27 mouse cellular contexts compared by ENCODE assay signal in the genomic region with DNA sequence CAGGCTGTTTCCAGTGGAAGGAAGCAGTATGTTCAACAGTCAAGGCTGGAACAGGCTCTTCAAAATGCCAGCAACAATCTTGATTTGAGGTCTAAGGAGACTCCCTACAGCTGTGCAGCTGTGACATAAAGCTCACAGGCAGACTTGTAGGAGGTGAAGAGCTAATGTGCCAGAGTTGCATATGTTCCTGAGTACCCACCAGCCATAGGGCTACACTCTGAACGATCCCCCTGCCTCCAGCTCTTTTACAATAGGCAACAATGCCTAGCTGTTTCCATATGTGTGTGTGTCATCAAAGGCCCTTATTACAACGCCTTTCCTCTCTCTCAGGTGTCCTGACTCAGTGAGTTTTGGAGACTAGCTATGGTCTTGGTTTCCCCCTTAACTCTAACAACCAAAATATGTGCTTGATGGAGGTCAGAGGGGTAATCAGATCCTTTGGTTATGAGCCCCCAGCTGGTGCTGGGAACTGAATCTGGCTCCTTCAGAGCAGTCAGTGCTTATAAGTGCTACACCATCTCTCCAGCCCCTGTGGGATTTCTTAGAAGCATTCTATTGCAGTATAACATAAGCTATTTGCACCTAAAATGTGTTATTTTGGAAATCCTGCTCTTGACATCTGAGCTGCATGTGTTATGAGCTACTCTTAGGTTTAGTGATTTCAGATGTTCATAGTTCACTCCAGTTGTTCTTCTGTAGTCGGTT. TPM values are rescaled to one million over a fixed set of nuclear protein-coding genes. Genes with fewer than 3 reads are reported as not detected.
DNase-seq lines count a peak whose midpoint lies in the region; ATAC-seq and TF ChIP-seq lines count a peak whose summit lies in the region.
"Had no signal": no experiment of that assay in that cellular context is flagged by ENCODE, and none has a peak within 500 bp of the region (broad histone marks: within the 10 kb centered on the region; RNA-seq: fewer than 3 reads in every experiment).

No protein-coding gene starts in this region.

- H3K27me3 ChIP-seq in embryonic facial prominence, embryonic 12.5 days = no peaks in the 10 kb centered on the region
- no peaks in the 10 kb centered on the region for H3K27me3 ChIP-seq in embryonic facial prominence, embryonic 10.5 days (replicated peaks; ENCODE audit: low read depth, poor library complexity, severe bottlenecking)
- H3K27me3 ChIP-seq in embryonic facial prominence, embryonic 13.5 days = no peaks in the 10 kb centered on the region
- H3K27me3 ChIP-seq in embryonic facial prominence, embryonic 15.5 days = no peaks in the 10 kb centered on the region
- H3K27me3 ChIP-seq in limb, embryonic 14.5 days (ENCODE audit: control insufficient read depth, insufficient read depth, low read length) = no peaks in the 10 kb centered on the region
- H3K27me3 ChIP-seq in midbrain, embryonic 13.5 days = no peaks in the 10 kb centered on the region
- H3K27me3 ChIP-seq in kidney, embryonic 14.5 days (ENCODE audit: control insufficient read depth, insufficient read depth, low read length) = no peaks in the 10 kb centered on the region
- H3K27me3 ChIP-seq in midbrain, postnatal 0 days (ENCODE audit: insufficient read depth, low read length) = no peaks in the 10 kb centered on the region
- H3K27me3 ChIP-seq: CH12.LX; forebrain, embryonic 12.5 days; Patski had no signal

- TF ChIP-seq CTCF in midbrain, postnatal 0 days (IDR thresholded peaks at IDR 0.05) = no peak

- no peak overlapping the region for H3K9ac ChIP-seq in embryonic facial prominence, embryonic 12.5 days
- no peak overlapping the region for H3K9ac ChIP-seq in embryonic facial prominence, embryonic 13.5 days
- no peak overlapping the region for H3K9ac ChIP-seq in embryonic facial prominence, embryonic 15.5 days
- H3K9ac ChIP-seq in limb, embryonic 14.5 days (ENCODE audit: low read depth, low read length, severe bottlenecking) = no peak overlapping the region
- H3K9ac ChIP-seq in midbrain, embryonic 13.5 days (replicated peaks) = no peak overlapping the region
- no peak overlapping the region for H3K9ac ChIP-seq in kidney, embryonic 14.5 days (ENCODE audit: low read depth, low read length)
- H3K9ac ChIP-seq in midbrain, postnatal 0 days (replicated peaks; ENCODE audit: low read length, poor library complexity, severe bottlenecking) = no peak overlapping the region
- H3K9ac ChIP-seq: forebrain, embryonic 12.5 days had no signal

- H3K27ac ChIP-seq in embryonic facial prominence, embryonic 12.5 days = peak overlapping the region; percentile 23; the same call in 1 of the 2 replicates
- H3K27ac ChIP-seq in embryonic facial prominence, embryonic 10.5 days (replicated peaks) = no peak overlapping the region
- peak overlapping the region; percentile 61 for H3K27ac ChIP-seq in embryonic facial prominence, embryonic 13.5 days
- H3K27ac ChIP-seq in embryonic facial prominence, embryonic 15.5 days (replicated peaks) = peak overlapping the region; percentile 44
- no peak overlapping the region; the same call in 1 of the 2 replicates for H3K27ac ChIP-seq in limb, embryonic 14.5 days (replicated peaks; ENCODE audit: low read depth, low read length)
- H3K27ac ChIP-seq in midbrain, embryonic 13.5 days = no peak overlapping the region
- H3K27ac ChIP-seq in kidney, embryonic 14.5 days (ENCODE audit: low read depth, low read length) = no peak overlapping the region
- no peak overlapping the region for H3K27ac ChIP-seq in midbrain, postnatal 0 days (ENCODE audit: low read depth, low read length)
- H3K27ac ChIP-seq: forebrain, embryonic 10.5 days; forebrain, embryonic 12.5 days had no signal

- no peak for DNase-seq in embryonic facial prominence, embryonic 10.5 days (ENCODE audit: low spot score)
- peak; percentile 38 for DNase-seq in limb, embryonic 14.5 days (ENCODE audit: low spot score)
- DNase-seq in midbrain, postnatal 0 days (ENCODE audit: low spot score) = no peak
- DNase-seq: adrenal gland, adult 8-10 months; adrenal gland, postnatal 14 days; adrenal gland, postnatal 36 days; B cell, adult 2 months; cerebellum, adult 11-12 months; cerebellum, adult 2 months; cerebellum, adult 9-10 months; cerebellum, postnatal 10 days; cerebellum, postnatal 25 days had no signal

- H3K36me3 ChIP-seq in embryonic facial prominence, embryonic 12.5 days = peaks cover 5% of the 10 kb centered on the region; the same call in 1 of the 2 replicates
- peaks cover 27% of the 10 kb centered on the region for H3K36me3 ChIP-seq in embryonic facial prominence, embryonic 10.5 days (replicated peaks)
- H3K36me3 ChIP-seq in embryonic facial prominence, embryonic 13.5 days = peaks cover 6% of the 10 kb centered on the region; the same call in 1 of the 2 replicates
- no peaks in the 10 kb centered on the region; the same call in 1 of the 2 replicates for H3K36me3 ChIP-seq in embryonic facial prominence, embryonic 15.5 days
- peaks cover 2% of the 10 kb centered on the region for H3K36me3 ChIP-seq in limb, embryonic 14.5 days (ENCODE audit: control insufficient read depth, insufficient read depth, low read length)
- H3K36me3 ChIP-seq in midbrain, embryonic 13.5 days = peaks cover 13% of the 10 kb centered on the region; the same call in 1 of the 2 replicates
- peaks cover 3% of the 10 kb centered on the region; the same call in 1 of the 2 replicates for H3K36me3 ChIP-seq in kidney, embryonic 14.5 days (ENCODE audit: control insufficient read depth, insufficient read depth, low read length)
- H3K36me3 ChIP-seq in midbrain, postnatal 0 days (ENCODE audit: insufficient read depth, low read length) = no peaks in the 10 kb centered on the region

- 54% methylated on average over 3 of the region's 3 CpGs for WGBS in embryonic facial prominence, embryonic 12.5 days
- 82% methylated on average over 3 of the region's 3 CpGs for WGBS in embryonic facial prominence, embryonic 10.5 days
- 43% methylated on average over 3 of the region's 3 CpGs for WGBS in embryonic facial prominence, embryonic 13.5 days
- 46% methylated on average over 3 of the region's 3 CpGs for whole genome bisulfite sequencing in embryonic facial prominence, embryonic 15.5 days
- 34% methylated on average over 3 of the region's 3 CpGs for WGBS in limb, embryonic 14.5 days
- 91% methylated on average over 3 of the region's 3 CpGs for WGBS in midbrain, embryonic 13.5 days
- 84% methylated on average over 3 of the region's 3 CpGs for WGBS in kidney, embryonic 14.5 days
- 88% methylated on average over 3 of the region's 3 CpGs for WGBS in midbrain, postnatal 0 days

- no peak for TF ChIP-seq POLR2A in limb, embryonic 14.5 days (IDR thresholded peaks at IDR 0.05; ENCODE audit: borderline replicate concordance, extremely low read depth, insufficient read depth, insufficient read length)

- H3K4me3 ChIP-seq in embryonic facial prominence, embryonic 12.5 days = no peak overlapping the region
- no peak overlapping the region for H3K4me3 ChIP-seq in embryonic facial prominence, embryonic 10.5 days
- H3K4me3 ChIP-seq in embryonic facial prominence, embryonic 13.5 days = no peak overlapping the region
- H3K4me3 ChIP-seq in embryonic facial prominence, embryonic 15.5 days (replicated peaks) = no peak overlapping the region
- no peak overlapping the region for H3K4me3 ChIP-seq in limb, embryonic 14.5 days (replicated peaks; ENCODE audit: low read length)
- no peak overlapping the region for H3K4me3 ChIP-seq in midbrain, embryonic 13.5 days (replicated peaks)
- H3K4me3 ChIP-seq in kidney, embryonic 14.5 days (ENCODE audit: low read length) = no peak overlapping the region
- H3K4me3 ChIP-seq in midbrain, postnatal 0 days (ENCODE audit: low read depth, low read length) = no peak overlapping the region
- H3K4me3 ChIP-seq: erythroblast, embryonic 14.5 days; forebrain, embryonic 10.5 days; forebrain, embryonic 12.5 days had no signal

- no peaks in the 10 kb centered on the region for H3K9me3 ChIP-seq in embryonic facial prominence, embryonic 12.5 days
- no peaks in the 10 kb centered on the region for H3K9me3 ChIP-seq in embryonic facial prominence, embryonic 10.5 days
- no peaks in the 10 kb centered on the region for H3K9me3 ChIP-seq in embryonic facial prominence, embryonic 13.5 days
- no peaks in the 10 kb centered on the region for H3K9me3 ChIP-seq in embryonic facial prominence, embryonic 15.5 days (replicated peaks)
- H3K9me3 ChIP-seq in limb, embryonic 14.5 days (ENCODE audit: control insufficient read depth, low read length) = no peaks in the 10 kb centered on the region
- no peaks in the 10 kb centered on the region for H3K9me3 ChIP-seq in midbrain, embryonic 13.5 days
- H3K9me3 ChIP-seq in kidney, embryonic 14.5 days (ENCODE audit: control insufficient read depth, low read length) = no peaks in the 10 kb centered on the region
- H3K9me3 ChIP-seq in midbrain, postnatal 0 days (ENCODE audit: low read length) = no peaks in the 10 kb centered on the region
- H3K9me3 ChIP-seq: forebrain, embryonic 10.5 days; forebrain, embryonic 12.5 days; G1E had no signal

- ATAC-seq in embryonic facial prominence, embryonic 12.5 days (ENCODE audit: insufficient number of reproducible peaks, insufficient read depth, low FRiP score, low TSS enrichment) = no peak
- ATAC-seq in embryonic facial prominence, embryonic 13.5 days (ENCODE audit: insufficient number of reproducible peaks, insufficient read depth, low FRiP score, low TSS enrichment, low read depth) = no peak
- ATAC-seq in embryonic facial prominence, embryonic 15.5 days (ENCODE audit: insufficient number of reproducible peaks, low FRiP score, low TSS enrichment, low read depth) = no peak
- peak; percentile 65 for ATAC-seq in limb, embryonic 14.5 days (ENCODE audit: low FRiP score, low read depth)
- no peak for ATAC-seq in midbrain, embryonic 13.5 days
- ATAC-seq in kidney, embryonic 14.5 days (ENCODE audit: low FRiP score, low TSS enrichment) = no peak
- ATAC-seq in midbrain, postnatal 0 days (ENCODE audit: low FRiP score) = no peak
- ATAC-seq: activated CD4-positive, CD25-positive, alpha-beta regulatory T cell, adult 4 months; CD4-positive, CD25-positive, alpha-beta regulatory T cell, adult 4 months; forebrain, embryonic 14.5 days; forebrain, embryonic 16.5 days; Patski had no signal

- no peak overlapping the region for H3K4me2 ChIP-seq in embryonic facial prominence, embryonic 12.5 days (replicated peaks)
- H3K4me2 ChIP-seq in embryonic facial prominence, embryonic 13.5 days = peak overlapping the region; percentile 0; the same call in 1 of the 2 replicates
- H3K4me2 ChIP-seq in embryonic facial prominence, embryonic 15.5 days (replicated peaks) = no peak overlapping the region
- no peak overlapping the region for H3K4me2 ChIP-seq in limb, embryonic 14.5 days (replicated peaks; ENCODE audit: low read depth, low read length, severe bottlenecking)
- H3K4me2 ChIP-seq in midbrain, embryonic 13.5 days (replicated peaks) = no peak overlapping the region
- H3K4me2 ChIP-seq in kidney, embryonic 14.5 days (replicated peaks; ENCODE audit: low read depth, low read length) = no peak overlapping the region
- no peak overlapping the region for H3K4me2 ChIP-seq in midbrain, postnatal 0 days (ENCODE audit: low read depth, low read length, poor library complexity, severe bottlenecking)
- H3K4me2 ChIP-seq: forebrain, embryonic 12.5 days had no signal

- peaks cover 15% of the 10 kb centered on the region for H3K4me1 ChIP-seq in embryonic facial prominence, embryonic 12.5 days
- no peaks in the 10 kb centered on the region for H3K4me1 ChIP-seq in embryonic facial prominence, embryonic 10.5 days
- H3K4me1 ChIP-seq in embryonic facial prominence, embryonic 13.5 days = peaks cover 22% of the 10 kb centered on the region
- peaks cover 34% of the 10 kb centered on the region for H3K4me1 ChIP-seq in embryonic facial prominence, embryonic 15.5 days
- peaks cover 5% of the 10 kb centered on the region; the same call in 1 of the 2 replicates for H3K4me1 ChIP-seq in limb, embryonic 14.5 days (ENCODE audit: control insufficient read depth, insufficient read depth, low read length)
- H3K4me1 ChIP-seq in midbrain, embryonic 13.5 days (replicated peaks) = no peaks in the 10 kb centered on the region
- H3K4me1 ChIP-seq in kidney, embryonic 14.5 days (ENCODE audit: control insufficient read depth, insufficient read depth, low read length) = no peaks in the 10 kb centered on the region
- no peaks in the 10 kb centered on the region for H3K4me1 ChIP-seq in midbrain, postnatal 0 days (ENCODE audit: insufficient read depth, low read length)
- H3K4me1 ChIP-seq: forebrain, embryonic 10.5 days; forebrain, embryonic 12.5 days had no signal

RNA-seq across cellular contexts. Expression of a gene that starts 7.4 kb away (rescaled TPM):
- polyA plus RNA-seq in embryonic facial prominence, embryonic 12.5 days (2016; fragmentation: Nextera tagmentation; extraction: Ambion mirVana) = 10.3 and 10.9 TPM in 2 replicates
- 12.1 and 12.8 TPM in 2 replicates for polyA plus RNA-seq in embryonic facial prominence, embryonic 10.5 days (2016; fragmentation: Nextera tagmentation; extraction: Ambion mirVana)
- polyA plus RNA-seq in embryonic facial prominence, embryonic 13.5 days (2015; fragmentation: Nextera tagmentation; extraction: Ambion mirVana) = 9.0 and 9.3 TPM in 2 replicates
- polyA plus RNA-seq in embryonic facial prominence, embryonic 15.5 days (2015; fragmentation: Nextera tagmentation; extraction: Ambion mirVana) = 7.8 and 8.1 TPM in 2 replicates
- 11.5 and 13.4 TPM in 2 replicates for polyA plus RNA-seq in limb, embryonic 14.5 days (2012; rRNA removed)
- 7.9 and 9.5 TPM in 2 replicates for polyA plus RNA-seq in limb, embryonic 14.5 days (2014; fragmentation: Nextera tagmentation; extraction: Ambion mirVana)
- polyA plus RNA-seq in midbrain, embryonic 13.5 days (2015; fragmentation: Nextera tagmentation; extraction: Ambion mirVana) = 9.5 and 10.0 TPM in 2 replicates
- 8.0 and 10.7 TPM in 2 replicates for polyA plus RNA-seq in kidney, embryonic 14.5 days (2014; fragmentation: Nextera tagmentation; extraction: Ambion mirVana)
- 4.9 and 7.8 TPM in 2 replicates for total RNA-seq in midbrain, postnatal 0 days (2014; rRNA removed)
- polyA plus RNA-seq in midbrain, postnatal 0 days (2015; fragmentation: Nextera tagmentation; extraction: Ambion mirVana) = 3.3 and 3.9 TPM in 2 replicates

RNA-seq across cellular contexts. Expression of a gene that starts 58.1 kb away (rescaled TPM):
- 402 and 410 TPM in 2 replicates for polyA plus RNA-seq in embryonic facial prominence, embryonic 12.5 days (2016; fragmentation: Nextera tagmentation; extraction: Ambion mirVana)
- 539 and 546 TPM in 2 replicates for polyA plus RNA-seq in embryonic facial prominence, embryonic 10.5 days (2016; fragmentation: Nextera tagmentation; extraction: Ambion mirVana)
- polyA plus RNA-seq in embryonic facial prominence, embryonic 13.5 days (2015; fragmentation: Nextera tagmentation; extraction: Ambion mirVana) = 319 and 403 TPM in 2 replicates
- polyA plus RNA-seq in embryonic facial prominence, embryonic 15.5 days (2015; fragmentation: Nextera tagmentation; extraction: Ambion mirVana) = 271 and 277 TPM in 2 replicates
- polyA plus RNA-seq in limb, embryonic 14.5 days (2012; rRNA removed) = 115 and 198 TPM in 2 replicates
- 349 and 377 TPM in 2 replicates for polyA plus RNA-seq in limb, embryonic 14.5 days (2014; fragmentation: Nextera tagmentation; extraction: Ambion mirVana)
- 352 and 366 TPM in 2 replicates for polyA plus RNA-seq in midbrain, embryonic 13.5 days (2015; fragmentation: Nextera tagmentation; extraction: Ambion mirVana)
- 526 and 667 TPM in 2 replicates for polyA plus RNA-seq in kidney, embryonic 14.5 days (2014; fragmentation: Nextera tagmentation; extraction: Ambion mirVana)
- 209 and 293 TPM in 2 replicates for total RNA-seq in midbrain, postnatal 0 days (2014; rRNA removed)
- 493 and 532 TPM in 2 replicates for polyA plus RNA-seq in midbrain, postnatal 0 days (2015; fragmentation: Nextera tagmentation; extraction: Ambion mirVana)

Comparison
In these comparisons a context has a peak if more than half of its experiments do, and no peak if none do; other contexts are left out.
1. H3K27ac ChIP-seq: peak in embryonic facial prominence, embryonic 12.5 days (single experiment), embryonic facial prominence, embryonic 13.5 days (single experiment) and embryonic facial prominence, embryonic 15.5 days (single experiment); none in embryonic facial prominence, embryonic 10.5 days (single experiment), limb, embryonic 14.5 days (single experiment), midbrain, embryonic 13.5 days (single experiment), kidney, embryonic 14.5 days (single experiment) and midbrain, postnatal 0 days (single experiment).